Mouse (Mus musculus) left cerebral cortex, adult 18-20 months (tissue): ENCODE measurements at regions not wholly inside any gene's neighbourhood (a gene's known extent, or its start where the extent isn't known, plus 50 kb on each side); places are given as distances from the start of the nearest gene placed in this dataset.

ENCODE experiments used
- DNase-seq, 2 experiments: peaks; one replicate each; pipeline ENCODE4 v3.0.0; 2021 to 2022; ENCODE audit warnings: low spot score in 2 of 2, mixed read lengths in 1 of 2

DNA sequence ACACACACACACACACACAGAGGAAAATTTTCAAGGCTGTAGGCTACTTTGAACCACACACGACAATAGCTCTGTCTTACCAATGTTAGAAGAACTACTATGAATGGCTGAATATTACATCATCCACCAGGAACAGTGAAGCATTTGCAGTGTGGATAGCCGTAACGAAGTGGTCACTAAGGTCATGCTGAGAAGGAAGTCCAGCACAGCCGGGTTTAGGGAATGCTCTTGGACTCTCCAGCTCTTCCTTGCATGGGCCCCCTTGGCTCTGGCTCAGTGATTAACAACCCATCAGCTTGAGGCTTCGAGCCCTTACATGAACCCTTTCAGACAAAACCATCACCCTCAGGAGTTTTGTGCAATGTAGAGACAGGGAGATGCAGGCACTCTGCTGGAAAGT is 245.3 kb downstream of the Adamts20 start:
- no peak for DNase-seq

DNA sequence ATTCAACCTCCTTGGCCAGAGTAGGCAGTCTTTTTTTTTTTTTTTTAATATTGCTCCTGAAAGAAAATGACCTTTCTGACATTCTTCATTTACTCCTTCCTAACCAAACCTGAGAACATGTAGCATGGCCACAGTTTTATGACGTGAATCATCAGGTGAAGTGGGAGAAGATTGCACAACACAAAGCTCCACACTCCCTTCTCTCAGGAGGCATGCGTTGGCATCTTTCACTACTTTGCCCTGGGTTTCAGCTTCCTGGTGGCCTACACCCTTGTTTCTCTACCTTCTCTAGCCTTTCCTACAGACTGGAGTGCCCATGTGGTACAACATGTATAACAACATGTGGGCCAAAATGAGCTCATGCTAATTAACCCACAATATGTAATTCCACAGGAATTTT is 248.5 kb downstream of the Adamts20 start:
- no peak for DNase-seq

DNA sequence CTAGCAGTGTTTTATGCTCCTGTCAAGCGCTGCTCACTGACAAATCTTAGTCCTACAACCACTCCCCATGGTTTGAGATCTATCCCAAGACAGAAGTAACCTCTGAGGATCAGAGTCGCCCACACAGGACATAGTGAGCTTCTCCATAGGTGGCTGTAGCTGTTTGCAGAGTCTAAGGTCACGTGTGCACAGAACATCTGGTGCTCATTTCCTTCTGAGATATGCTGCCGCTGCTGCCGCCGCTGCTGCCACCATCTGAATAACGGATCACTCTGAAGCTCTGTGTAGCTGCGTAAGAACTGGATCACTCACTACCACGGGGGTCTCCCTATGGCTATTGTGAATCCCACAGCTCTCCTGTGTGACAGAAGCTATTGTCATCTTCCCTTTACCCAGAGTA is 250.8 kb downstream of the Adamts20 start:
- no peak for DNase-seq

DNA sequence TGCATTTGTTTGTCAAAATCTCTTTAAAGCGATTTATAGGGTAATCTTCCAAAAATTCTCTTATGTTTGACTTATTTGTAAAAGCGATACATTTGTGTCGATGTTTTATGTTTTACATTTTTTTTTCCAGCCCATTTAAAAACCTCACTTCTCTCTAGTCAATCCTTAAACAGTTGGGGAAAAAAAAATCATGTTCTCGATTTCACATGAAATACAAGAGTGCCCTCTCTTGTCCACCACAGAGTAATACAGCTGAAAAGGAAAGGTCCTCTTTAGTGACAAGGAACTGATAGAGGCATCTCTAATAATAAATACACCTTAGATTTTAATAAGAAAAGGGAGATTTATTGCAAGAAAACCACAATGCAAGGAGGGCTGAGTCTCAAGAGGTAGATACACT is 251.8 kb downstream of the Adamts20 start:
- no peak for DNase-seq

DNA sequence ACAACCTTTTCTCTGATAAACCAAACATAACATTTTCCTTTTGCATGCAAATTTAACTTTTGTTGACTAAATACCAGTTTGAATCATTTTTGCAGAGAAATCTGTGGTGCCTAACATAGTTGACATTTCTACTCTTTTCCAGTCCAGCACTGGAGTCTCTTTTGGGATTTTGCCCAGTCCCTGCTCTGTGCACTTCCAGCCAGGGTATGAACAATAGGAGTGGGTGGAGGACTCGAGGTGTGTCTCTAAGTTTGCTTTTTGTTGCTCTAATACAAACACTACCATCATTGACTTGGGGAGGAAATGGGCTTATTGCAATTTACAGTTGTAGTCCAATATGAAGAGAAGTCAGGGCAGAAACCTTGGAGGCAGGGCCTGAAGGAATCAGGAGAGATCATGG is 256.7 kb downstream of the Adamts20 start:
- DNase-seq, result no peak

DNA sequence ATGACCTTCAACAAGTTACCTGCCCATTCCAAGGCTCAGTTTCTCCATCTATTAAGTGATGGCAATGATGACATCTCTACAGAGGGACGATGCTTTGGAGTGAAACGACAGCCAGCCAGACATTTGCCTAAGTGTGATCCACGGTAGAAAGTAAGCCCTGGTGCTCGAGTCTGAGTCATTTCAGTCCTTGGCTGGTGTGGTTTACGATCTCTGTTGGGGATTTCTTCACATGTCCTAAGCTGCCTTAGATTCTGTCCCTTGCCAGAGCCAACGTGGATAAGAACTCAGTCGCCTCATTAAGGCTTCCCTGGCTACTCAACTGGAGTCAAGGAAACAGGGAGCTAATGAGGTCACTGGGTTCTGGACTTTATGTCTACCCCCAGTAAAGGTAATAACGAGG is 258.8 kb downstream of the Adamts20 start:
- no peak for DNase-seq

DNA sequence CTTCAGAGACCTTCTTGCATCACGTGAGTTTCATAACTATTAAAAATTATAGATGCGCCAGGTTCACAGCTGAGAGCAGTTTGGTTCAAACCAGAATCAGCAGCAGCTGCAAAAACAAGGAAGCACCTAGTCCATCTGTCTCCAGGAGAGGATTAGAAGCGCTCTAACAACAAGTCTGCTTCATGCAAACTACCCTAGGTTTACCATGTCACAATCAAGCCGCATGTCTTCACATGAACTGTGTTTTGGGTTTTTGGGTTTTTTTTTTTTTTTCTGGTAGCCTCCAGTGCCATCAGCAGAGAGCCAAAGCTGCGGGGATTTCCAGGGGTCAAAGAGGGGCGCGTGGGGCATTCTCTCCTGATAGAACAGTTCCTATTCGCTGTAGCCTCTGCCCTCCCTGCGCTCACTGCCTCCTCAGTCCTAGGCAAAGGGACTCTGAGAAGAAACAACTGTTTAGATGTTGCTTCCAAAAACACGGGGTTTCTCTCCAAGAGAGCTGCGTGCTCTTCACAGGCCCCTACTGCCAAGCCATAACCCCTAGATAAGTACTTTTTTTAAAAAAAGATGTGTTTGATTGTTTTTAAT is 259.8 kb downstream of the Adamts20 start:
- no peak for DNase-seq

DNA sequence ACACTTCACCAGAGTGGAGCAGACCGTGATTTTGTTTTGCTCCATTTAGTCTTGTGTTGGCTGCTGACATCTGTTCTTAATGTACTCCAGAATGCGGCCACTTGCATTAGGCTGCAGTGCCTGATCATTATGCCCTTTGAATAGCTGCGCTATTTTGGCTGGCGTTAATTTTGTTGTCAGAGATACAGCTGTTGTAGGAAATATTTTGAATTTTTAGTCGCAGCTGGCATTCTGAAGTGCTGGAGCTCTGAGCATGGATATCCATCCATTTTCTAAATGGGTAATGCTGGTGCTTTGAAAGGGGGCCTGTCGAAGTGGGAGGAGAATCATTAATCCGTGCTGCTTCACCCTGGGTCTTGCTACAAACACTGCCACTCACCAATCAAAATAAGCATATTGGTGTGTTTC is 275.1 kb downstream of the Adamts20 start:
- DNase-seq, result no peak

DNA sequence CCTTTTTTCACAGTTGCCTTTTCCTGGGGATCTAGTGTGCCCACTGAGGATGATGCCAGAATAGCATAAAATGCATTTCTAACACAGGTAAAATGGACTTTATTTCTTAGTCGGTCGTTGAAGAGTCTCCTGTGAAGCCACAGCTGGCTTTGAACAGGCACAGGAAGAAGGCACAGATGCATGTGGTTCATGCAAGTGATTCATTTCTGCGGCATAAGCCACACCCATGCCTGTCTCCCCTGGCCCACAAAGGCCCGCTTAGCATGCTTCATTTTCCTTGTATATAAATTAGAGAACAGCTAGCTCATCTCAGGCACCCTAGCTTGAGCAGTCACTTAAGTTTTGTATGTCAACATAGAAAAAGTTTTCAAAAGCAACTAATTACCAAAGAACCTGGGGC is 277.6 kb downstream of the Adamts20 start:
- no peak for DNase-seq

DNA sequence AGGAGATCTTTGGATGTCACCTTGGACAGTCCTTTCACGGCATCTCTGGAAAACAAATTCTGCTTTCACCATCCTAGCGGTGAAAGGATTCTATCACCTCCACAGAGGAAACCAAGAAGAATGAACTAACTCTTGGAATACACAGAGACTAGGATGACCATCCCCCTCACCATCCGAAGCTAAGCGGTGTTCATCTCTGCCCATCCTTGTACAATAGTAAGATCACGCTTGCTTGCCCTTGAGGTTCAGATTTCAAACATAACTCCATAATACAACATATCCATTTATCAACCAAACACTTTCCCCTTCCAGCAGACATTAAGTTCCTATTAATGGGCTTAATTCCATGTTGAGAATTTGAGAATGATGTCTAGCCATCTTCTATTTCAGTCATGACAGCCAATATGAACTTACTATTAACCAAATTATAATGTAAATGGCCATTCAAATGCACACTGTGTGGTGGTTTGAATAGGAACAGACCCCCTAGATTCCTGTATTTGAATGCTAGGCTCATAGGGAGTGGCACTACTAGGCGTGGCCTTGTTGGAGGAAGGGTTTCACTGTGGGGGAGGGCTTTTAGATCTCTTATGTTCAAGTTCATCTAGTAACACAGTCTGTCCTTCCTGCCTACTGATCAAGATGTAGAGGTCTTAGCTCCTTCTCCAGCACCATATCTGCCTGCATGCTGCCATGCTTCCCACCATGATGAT is 281.4 kb downstream of the Adamts20 start:
- DNase-seq, result no peak

DNA sequence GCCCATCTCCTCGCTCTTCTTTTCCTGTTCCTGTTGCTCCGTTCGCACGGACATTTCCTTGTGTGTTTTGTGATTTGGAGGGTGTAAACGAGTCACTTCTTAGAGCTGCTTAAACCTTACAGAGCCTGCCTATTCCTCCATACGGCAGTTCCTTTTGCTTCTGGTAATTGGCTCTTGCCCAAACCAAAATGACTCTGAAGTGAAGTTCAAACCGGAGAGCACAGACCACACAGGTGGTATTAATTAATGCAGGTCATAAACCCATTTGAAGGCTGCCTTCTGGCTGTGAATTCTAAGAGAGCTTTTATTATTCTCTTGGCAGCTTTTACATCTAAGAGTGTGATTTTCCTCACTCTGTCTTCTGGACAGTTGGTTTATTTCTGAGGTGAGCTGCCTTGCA is 291.1 kb downstream of the Adamts20 start:
- DNase-seq, result no peak

DNA sequence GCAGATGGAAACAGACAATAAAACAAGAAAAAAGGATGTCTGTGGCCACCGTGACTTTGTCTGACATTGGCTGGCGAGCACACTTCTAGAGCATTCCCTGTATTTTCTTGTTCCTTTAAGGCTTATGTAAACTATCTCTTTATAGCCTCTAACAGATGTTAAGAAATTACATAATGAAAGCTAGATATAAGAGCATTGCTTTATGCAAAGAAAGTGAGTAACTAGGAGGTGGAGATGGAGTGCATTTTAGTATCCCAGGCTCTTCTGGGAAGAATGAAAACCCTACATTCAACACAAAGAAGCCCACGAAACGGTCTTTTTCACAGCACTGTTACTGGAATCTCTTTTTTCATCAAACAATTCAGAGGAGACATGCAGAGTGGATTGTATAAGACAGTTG is 304.4 kb downstream of the Adamts20 start:
- DNase-seq, result peak; percentile 12 to 13

DNA sequence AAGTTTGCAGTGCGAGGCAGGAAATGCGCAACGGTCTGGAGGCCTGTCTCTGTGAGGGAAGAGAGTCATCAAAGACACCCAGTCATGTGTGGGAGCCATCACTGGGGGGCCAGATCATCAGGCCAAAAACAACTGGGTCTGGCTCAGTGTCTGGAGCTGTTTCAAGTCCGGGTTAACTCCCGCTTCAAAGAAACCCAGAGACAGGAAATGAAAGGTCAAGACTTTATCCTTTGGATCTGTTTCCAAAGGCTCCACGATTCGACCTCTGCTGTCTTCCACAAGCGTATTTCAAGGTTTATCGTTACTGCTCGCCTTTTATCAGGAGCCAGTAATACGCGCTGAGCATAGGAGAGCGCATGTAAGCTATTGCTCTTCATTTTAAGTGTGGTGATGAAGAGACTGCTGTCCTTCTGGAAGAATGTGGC is 325.7 kb downstream of the Adamts20 start:
- DNase-seq, result no peak

DNA sequence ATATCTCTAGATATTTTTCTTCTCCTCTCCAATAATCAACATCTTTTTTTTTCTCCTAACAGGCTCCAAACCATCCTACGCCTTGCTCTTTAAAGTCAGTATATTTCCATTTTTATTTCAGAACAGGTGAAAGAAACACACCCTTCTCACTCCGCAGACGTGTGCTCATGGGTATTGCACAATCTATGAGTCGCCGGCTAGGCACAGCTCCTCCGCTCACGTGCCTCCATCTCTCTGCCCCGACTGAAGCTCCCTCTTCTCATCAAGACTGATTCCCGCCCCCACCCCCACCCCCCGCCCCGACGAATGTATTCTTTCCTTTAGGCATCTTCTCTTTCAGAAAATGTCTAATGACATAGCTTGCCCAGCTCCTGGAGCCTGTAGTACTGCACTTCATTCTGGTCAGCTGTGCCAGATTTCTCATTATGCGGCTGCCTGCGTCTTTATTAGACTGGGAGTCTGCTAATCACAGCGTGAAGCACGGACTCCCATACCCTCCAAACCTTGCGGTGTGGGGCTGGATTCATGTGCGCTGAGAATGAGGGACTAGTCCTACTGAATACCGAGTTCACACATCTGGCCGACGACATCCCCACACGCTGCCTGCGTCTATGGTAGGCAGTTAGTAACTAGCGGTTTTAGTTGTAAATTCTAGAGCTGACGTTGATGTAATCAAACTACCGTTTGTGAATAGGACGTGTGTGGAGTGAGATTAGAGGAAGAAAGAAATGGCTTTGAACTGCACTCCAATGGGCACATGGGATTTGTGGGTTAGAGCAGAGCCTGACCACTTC is 327.9 kb downstream of the Adamts20 start:
- no peak for DNase-seq

DNA sequence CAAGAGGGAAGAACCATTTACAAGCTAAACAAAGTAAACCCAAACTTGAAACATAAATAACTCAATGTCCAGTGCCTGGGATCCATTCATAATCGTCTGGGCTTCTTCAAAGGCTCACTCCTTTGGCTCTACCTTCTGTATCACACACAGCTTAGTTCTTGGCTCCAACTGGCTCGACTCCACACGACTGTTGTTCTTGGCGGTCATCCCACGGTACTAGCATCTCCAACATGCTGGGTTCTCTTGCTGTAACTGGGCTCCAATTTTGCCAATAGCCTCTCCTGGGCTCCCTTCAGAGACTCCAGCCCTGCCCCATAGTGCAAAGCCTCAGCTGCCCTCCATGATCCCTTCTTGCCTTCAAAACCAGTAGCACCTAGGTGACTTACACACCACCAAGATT is 352.4 kb downstream of the Adamts20 start:
- peak in 1 of 2 experiments; percentile 7 for DNase-seq

DNA sequence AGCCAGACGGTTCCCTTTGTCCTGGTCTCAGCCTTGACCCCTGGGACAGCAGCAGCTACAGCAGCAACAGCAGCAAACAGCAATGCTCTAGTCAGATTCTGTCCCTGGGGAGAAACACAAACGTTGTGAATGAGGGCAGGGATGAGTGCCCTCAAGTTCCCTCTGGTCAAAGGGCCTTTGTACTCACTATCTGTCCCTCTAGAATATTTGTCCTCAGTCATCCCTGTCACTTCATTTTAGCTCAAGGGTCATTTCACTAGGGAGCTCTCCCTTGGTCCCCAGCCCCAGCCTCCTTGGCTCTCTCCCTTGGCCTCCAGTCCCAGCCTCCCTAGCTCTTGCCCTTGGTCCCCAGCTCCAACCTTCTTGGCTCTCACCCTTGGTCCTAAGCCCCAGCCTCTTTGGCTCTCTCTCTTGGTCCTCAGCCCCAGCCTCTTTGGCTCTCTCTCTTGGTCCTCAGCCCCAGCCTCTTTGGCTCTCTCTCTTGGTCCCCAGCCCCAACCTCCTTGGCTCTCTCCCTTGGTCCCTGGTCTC is 358.0 kb downstream of the Adamts20 start:
- no peak for DNase-seq

DNA sequence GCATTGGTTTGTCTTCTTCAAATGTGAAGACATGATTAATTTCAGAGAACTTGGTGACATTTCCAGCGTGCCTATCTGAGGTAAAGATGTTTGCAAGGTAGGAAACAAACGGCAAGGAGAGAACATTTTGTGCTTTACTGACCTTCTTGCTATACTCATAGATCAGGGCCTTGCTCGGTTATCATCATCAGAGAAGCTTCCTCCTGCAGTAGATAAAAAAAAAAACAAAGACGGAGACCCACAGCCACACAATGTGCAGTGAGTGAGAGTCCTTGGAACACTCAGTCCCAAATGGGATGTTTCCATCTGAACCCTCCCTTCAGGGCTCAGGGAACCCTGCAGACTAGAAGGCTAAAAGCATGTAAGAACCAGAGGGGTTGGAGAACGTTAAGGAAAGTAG is 374.6 kb downstream of the Adamts20 start:
- DNase-seq, result no peak

DNA sequence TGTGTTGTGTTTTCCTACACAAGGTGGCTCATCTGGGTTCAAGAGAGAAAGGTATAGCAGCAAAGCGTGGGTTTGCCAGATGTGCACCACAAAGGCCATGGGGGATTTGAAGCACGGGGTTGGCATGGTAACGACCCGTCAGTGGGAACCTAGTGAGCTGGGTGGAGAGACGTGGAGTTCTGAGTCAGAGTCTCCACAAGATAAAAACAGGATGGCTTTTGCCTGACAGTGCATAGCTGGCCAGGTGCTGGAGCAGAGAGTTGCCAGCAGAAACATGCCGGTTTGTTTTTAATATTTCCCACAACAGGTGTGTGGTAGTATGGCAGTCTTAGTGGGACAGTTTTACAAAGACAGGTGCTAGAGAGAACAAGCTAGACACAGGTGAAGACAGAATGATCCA is 375.4 kb downstream of the Adamts20 start:
- no peak for DNase-seq

DNA sequence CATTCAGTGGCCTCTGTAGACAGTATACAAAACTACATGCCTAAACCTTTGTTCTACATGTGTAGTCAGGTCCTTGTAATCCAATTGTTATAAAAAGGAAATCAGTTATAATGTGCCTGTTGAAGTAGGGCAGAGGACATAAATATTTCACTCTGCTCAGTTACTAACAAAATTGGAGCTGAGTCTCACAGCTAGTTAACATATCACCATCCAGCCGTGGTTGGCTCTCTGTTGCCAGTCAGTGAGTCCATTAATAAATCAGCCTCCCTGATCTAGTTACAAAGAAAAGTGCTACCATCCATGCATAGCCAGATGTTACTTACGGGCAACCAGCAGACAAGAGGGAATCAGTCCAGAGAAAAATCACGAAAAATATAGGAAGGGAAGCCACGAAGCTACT is 382.8 kb downstream of the Adamts20 start:
- DNase-seq, result no peak

DNA sequence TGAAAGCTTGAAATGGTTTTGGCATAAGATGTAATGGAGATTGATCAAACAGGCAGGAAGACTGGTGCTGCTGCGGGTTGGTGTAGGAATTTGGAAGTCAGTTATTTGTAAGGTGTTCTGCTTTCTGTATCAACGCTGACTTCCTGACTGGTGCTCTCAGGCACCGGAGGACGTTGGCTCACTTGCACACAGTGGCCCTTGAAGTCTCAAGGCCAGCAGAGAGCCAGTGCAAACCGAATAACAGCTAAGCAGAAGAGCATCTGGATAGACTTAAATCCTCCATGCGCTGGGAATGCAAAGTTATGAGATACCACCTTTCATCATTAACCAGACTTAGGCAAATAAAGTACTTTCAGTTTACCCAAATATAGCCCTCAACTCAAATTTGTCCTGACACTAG is 388.2 kb downstream of the Adamts20 start:
- no peak for DNase-seq

DNA sequence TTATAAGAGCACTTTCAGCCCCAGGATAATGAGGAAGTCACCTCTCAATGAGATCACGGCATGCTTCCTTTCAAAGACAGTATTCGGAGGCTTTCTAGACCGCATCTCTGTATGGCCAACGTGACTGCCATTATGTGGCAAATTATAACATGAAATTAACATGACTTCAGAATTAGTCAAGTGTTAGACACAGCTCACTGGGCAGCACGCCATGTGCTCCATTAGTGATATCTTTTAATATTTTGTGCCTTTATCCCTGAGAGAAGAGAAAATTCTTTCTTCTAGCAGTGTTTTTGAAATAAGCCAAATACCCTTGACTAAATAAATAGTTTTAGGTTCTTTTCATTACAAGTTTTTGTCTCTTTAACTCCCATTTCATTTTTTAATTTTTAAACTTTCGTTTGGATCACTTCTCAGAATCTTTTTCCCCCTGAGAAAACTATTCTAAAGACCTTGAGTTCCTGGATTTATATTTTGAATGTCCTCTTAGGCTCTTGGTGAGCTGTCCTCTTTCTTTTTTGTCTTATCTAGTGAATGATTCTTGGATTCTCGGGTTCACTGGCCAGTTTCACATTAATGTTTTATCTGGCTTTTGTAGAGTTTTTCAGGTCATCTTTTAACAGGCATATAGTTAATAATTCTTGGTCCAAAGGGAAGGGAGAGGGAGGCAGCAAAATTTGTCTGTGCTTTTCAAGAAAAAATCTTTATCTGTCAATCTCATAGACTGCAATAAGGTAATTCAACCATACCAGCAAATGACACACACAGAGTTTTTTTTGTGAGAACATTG is 390.9 kb downstream of the Adamts20 start:
- DNase-seq, result no peak
